Mouse (Mus musculus) olfactory bulb, adult 2 months (tissue): ENCODE data around the gene Uaca. TPM values are rescaled to one million over a fixed set of nuclear protein-coding genes. Genes with fewer than 3 reads are reported as not detected.
A peak's percentile ranks its signal among the peaks of the same experiment; 100 is the strongest.

Experiments
- H3K27ac ChIP-seq: fragments of 200-500 bp; 2 replicates; pipeline ENCODE4 v1.5.1; 2012; ENCODE audit warnings: low read depth, low read length; ENCODE audit not compliant: insufficient read depth
- H3K4me1 ChIP-seq: fragments of 200-500 bp; 2 replicates; pipeline ENCODE4 v1.6.1; 2012; ENCODE audit warnings: low read length; ENCODE audit not compliant: control insufficient read depth, insufficient read depth
- H3K4me3 ChIP-seq: fragments of 200-500 bp; 2 replicates; pipeline ENCODE4 v1.5.1; 2012; ENCODE audit warnings: mild to moderate bottlenecking, low read depth, low read length, moderate library complexity; ENCODE audit not compliant: insufficient read depth
- CTCF ChIP-seq: fragments of 200-500 bp; IDR thresholded peaks from 2 replicates; pipeline ENCODE4 v1.5.1; 2012; ENCODE audit warnings: low read depth, mild to moderate bottlenecking, low read length, moderate library complexity; ENCODE audit not compliant: insufficient read depth
- POLR2A ChIP-seq: fragments of 200-500 bp; IDR thresholded peaks from 2 replicates; pipeline ENCODE4 v1.6.1; 2012; ENCODE audit warnings: mild to moderate bottlenecking, low read depth, low read length, moderate library complexity; ENCODE audit not compliant: insufficient read depth
- WGBS: fragments of 180-500 bp; shearing (Covaris S2); methylation state at CpG from one replicate; pipeline ENCODE4 v1.1.7; 2018; 5-methylcytosine and 5-hydroxymethylcytosine counted together
- polyA plus RNA-seq: library from polyadenylated mRNA; stranded (reverse); fragments of >200 nt; gene quantifications from 2 replicates; pipeline ENCODE4 v1.2.4, GENCODE M21; 2012; ENCODE audit warnings: low replicate concordance; ENCODE audit not compliant: missing spikeins, insufficient read depth, insufficient read length

Uaca gene
- polyA plus RNA-seq, 1 experiment = not detected

DNA sequence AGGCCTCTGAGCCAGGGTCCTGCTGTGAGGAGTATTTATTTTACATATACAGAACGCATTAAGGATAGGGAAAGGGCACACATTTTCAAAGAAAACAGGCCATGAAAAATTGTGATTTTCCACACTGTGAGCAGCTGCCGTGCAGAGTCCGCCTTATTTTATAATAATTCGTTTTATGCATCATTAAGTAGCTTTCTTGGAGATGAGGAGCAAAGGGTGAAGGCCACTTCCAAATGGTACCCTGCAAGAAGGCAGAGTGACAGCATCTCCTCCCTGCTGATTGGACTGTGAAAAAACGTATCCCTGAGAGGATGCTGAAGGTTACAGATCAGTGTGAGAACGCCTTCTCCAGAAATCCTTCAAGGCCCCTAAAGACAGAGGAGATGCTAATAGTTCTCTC is 90.8 kb downstream of the Uaca start:
- Histone ChIP-seq H3K4me3 (no peak overlapping the region), H3K27ac (no peak overlapping the region), H3K4me1 (peaks cover 7% of the 10 kb centered on the region; the same call in 1 of the 2 replicates)
- no peak for TF ChIP-seq CTCF
- no peak for TF ChIP-seq POLR2A
- WGBS = 83% methylated on average over 6 of the region's 6 CpGs

DNA sequence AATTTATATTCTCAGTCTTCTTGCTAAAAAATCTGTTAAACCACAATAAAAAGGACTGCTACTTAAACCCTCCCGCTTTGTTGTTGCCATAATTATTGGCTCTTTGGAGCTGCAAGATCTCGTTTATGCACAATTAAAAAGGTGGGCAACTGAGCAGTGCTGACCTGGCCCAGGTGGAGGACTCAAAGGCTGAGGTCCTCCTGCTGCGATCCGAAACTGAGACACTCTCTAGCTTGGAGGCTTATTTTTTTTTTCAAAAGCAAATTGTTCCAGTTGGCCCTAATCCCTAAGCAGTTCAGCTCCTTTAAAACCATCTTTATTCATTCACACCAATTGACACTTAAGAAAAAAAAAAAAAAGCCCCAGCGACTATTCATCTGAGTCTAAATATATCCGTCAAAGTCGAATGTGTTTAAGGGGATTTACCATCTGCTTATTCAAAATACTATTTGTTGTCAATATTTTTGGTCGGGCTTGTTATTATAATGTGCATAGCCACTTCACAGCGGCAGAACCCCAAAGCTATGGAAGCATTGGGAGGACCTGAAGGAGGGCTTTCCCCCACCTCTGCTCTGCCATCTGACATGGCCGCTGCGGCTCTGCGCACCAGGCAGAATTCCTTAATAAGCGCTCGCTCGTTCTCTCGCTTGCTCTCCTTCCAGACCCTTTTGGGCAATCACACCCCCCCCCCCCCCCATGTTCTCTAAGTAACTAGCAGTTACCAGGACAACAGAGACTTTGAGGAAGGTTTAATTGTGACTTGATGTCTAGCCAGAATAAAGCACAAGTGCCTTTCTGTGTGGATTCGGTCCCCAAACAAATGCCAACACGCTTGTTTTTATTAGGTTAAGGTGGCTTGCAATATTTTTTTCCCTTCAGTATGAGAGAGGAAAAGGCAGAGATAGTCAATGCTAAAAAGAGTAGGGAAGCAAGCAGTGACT is 92.4 kb downstream of the Uaca start:
- peak overlapping the region; percentile 3; the same call in 1 of the 2 replicates for H3K4me3 ChIP-seq
- TF ChIP-seq CTCF (no peak), POLR2A (no peak)
- peaks cover 7% of the 10 kb centered on the region; the same call in 1 of the 2 replicates for H3K4me1 ChIP-seq
- peak overlapping the region; percentile 20; the same call in 1 of the 2 replicates for H3K27ac ChIP-seq
- WGBS = 12% methylated on average over 18 of the region's 18 CpGs

DNA sequence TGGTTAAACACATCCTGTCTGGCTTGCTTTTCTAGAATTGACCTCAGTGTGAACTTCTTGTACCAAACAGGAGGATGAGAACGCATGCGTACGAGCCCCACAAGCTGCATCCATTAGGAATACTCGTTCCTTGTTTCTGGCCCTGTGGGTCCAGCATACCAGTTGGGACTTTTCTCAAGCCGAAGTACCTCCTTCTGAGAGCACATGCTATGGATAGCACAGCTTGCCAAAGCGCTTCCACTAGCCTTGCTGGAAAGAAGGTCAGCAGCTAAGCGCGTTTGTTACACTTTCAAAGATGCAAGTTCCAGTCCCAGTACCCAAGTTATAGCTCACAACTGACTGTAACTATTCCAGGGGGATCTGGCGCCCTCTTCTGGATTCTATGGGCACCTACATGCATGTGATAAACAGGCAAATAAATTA is 93.1 kb downstream of the Uaca start:
- Histone ChIP-seq H3K4me1 (peaks cover 7% of the 10 kb centered on the region; the same call in 1 of the 2 replicates), H3K27ac (peak overlapping the region; percentile 20; the same call in 1 of the 2 replicates), H3K4me3 (no peak overlapping the region)
- TF ChIP-seq POLR2A (no peak), CTCF (no peak)
- WGBS = 36% methylated on average over 9 of the region's 9 CpGs

DNA sequence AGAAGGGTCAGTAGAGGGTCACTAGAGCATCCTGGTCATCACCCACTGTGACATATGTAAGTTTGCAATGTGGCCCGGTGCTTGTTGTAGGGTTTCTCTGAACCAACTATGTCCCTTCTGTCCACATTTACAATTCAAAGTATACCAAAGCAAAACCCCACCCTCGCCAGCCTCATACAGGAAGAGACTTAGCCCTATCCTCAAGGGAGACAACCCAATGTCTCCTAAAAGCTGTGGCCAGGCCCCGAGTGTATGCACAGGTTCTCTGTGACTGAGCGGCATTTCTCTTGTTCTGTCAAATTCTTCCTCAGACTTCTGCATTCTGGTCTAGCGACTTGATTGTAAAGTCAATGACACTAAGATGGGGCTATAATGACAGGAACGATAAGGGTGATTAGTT is 99.2 kb downstream of the Uaca start:
- WGBS = 90% methylated on average over 6 of the region's 6 CpGs
- TF ChIP-seq POLR2A = no peak
- TF ChIP-seq CTCF = no peak
- H3K4me3 ChIP-seq = no peak overlapping the region
- H3K4me1 ChIP-seq = peaks cover 3% of the 10 kb centered on the region
- no peak overlapping the region for H3K27ac ChIP-seq

DNA sequence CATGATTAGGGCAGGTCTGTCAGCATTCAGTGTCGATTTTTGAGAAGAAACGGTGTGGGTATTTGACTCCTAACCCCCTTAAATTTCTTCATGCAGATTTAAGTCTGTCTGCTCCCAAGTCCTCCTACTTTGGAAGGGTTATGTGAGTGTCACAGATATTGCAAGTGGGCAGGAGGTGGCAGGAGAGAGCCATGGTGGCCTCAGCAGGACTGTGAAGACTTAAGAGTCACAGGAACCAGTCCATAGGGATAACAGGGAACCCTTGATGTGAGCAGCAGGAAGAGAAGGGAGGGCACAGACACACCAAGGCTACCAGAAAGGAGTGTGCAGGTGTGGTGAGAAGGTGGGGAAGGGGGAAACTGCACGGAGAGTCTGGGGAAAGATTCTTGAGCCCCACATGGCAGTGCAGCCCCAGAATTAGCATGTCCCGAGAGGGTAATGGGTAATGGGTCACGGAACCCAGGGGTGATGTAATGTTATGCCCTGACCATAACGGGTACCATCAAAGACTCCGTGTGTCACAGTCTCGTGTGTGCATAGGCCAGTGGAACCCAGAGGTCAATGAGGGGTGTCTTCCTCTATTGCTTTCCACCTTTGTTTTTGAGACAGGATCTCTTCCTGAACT is 101.3 kb downstream of the Uaca start:
- Histone ChIP-seq H3K27ac (no peak overlapping the region), H3K4me1 (peaks cover 10% of the 10 kb centered on the region), H3K4me3 (no peak overlapping the region)
- TF ChIP-seq POLR2A = no peak
- no peak for TF ChIP-seq CTCF
- 56% methylated on average over 8 of the region's 8 CpGs for WGBS

DNA sequence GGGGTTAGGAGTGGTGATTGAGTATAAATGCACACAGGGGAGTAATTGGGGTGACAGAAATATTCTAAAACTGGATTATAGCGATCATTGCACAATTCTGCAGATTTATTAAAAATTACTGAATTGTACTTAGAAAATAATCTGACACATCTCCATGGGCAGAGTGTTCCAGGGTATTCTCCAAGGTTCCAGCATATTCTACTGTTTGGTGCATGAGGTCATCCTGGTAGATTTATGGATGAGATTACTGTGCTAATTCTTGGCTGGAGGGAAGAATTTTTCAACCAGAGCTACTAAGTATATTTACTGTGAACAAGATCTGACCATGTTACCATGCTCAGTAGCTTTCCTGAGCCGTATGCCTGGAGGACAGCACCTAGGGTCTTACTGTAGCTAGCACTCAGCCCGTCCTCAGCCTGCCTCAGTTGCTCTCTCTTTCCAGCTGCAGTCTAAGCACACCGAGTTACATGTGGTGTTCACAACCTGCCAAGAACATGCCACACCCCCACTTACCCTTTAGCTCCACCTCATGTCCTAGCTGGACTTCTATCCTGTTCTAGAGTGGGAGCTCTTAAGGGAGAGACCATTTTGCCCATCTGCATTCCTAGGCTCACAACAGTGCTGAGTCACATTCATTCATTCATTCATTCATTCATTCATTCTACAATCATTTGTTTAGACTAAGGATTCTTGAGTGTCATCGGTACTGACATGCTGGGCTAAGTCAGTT is 104.1 kb downstream of the Uaca start:
- Histone ChIP-seq H3K27ac (no peak overlapping the region), H3K4me3 (no peak overlapping the region), H3K4me1 (peaks cover 10% of the 10 kb centered on the region)
- no peak for TF ChIP-seq CTCF
- no peak for TF ChIP-seq POLR2A
- WGBS = 90% methylated on average over 5 of the region's 5 CpGs

DNA sequence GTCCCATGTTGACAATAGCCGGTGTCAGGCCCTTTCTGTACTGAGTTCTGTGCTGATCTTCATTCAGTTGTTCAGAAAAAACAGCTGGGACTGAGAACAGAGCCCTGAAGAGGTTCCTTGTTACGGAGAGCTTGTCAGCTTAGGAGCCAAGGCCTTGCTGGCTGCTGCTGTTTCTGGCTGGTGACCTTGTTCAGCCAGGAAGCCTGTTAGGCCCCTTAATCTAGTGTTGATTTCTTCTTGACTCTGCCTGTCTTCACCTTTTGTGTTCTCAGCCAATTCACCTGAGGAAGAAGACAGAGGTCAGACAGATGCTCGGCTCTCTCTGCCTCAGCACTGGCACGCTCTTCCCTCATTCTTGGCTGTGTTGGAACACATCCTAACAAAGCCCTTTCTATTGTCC is 104.9 kb downstream of the Uaca start:
- H3K4me3 ChIP-seq = no peak overlapping the region

DNA sequence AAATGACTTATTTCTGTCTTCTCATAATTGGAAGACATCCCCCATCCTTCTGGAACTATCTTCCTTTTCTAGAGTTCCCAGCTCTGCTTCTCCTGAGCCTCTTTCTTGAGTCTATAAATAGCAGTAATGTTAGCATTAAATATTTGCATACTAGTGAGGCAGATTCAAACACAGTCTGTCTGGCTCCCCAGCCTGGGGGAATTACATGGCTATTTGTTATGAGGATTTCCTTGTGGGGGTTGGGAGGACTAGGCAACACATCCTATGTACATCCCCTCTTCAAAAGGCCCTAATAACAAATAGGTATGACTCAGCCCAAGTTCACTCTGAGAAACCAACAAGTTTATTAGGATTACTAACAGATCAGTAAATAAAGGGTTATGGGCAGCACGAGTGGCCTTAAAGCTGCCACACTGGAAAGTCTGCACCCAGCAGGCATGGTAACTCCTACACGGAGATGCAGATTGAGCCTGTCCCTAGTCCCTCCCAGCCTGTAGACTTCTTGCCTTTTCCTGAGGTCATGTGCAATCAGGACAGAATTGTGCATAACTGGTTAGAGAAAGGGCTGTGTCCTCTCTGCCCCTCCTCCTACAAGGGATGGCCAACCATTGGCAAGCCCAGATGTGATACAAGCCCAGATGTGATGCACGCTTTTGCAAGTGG is 105.6 kb downstream of the Uaca start:
- no peak for TF ChIP-seq CTCF
- TF ChIP-seq POLR2A = no peak
- Histone ChIP-seq H3K4me1 (peaks cover 10% of the 10 kb centered on the region), H3K4me3 (no peak overlapping the region), H3K27ac (no peak overlapping the region)
- 68% methylated on average over 3 of the region's 3 CpGs for WGBS

More for the DNA sequence above, 104.9 kb downstream of the Uaca start:
- WGBS = 79% methylated on average over 4 of the region's 4 CpGs
- H3K27ac ChIP-seq = no peak overlapping the region
- TF ChIP-seq CTCF = no peak
- TF ChIP-seq POLR2A = no peak
- H3K4me1 ChIP-seq = peaks cover 10% of the 10 kb centered on the region

DNA sequence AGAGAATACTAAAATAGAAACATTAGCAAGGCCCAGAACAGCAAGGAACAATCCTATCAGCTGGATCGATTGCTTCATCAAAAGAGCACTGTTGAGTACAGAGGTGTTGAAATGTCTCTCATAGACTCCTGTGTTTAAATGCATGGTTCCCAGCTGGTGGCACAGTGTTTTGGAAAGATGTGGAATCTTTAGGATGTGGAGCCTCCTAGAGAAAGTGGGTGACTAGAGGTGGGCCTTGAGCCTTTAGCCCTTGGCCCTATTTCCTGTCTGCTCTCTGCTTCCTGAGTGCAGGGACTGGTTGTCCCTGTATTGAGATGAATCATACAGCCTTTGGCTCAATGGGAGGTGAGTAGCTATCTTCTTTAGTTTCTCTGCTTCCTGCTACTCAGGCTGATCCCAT is 117.9 kb downstream of the Uaca start:
- TF ChIP-seq POLR2A (no peak), CTCF (no peak)
- Histone ChIP-seq H3K4me1 (no peaks in the 10 kb centered on the region), H3K27ac (no peak overlapping the region), H3K4me3 (no peak overlapping the region)
- 87% methylated on average over 1 of the region's 1 CpGs for WGBS
